Mouse (Mus musculus): ENCODE data around the gene P2ry2. TPM values are rescaled to one million over a fixed set of nuclear protein-coding genes. Genes with fewer than 3 reads are reported as not detected.

The P2ry2 gene
- total and polyA plus RNA-seq, 3 experiments, result 0.87 to 1.7 (median 1.4) TPM

DNA sequence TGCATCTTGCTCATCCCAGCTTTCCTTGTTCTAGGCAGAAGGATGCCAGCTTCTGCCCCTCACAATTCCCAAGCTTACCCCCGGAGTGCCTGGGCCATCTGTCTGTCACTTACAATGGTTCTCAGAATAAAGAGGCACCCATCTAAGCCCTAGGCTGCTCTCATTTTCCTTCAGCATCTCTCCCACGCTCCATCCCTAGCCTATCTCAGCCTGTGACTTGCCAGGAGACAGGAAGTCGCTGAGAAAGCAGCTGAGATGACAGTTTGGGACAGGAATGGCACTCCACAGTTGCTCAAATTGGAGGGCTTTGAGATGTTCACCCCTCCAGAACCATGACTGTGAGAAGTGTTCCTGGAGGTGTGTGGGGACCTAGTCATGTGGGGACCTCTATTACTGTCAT lies 39.8 kb downstream of the P2ry2 start:
- Histone ChIP-seq H3K4me2 (ENCODE audit: insufficient read depth, low read depth, poor library complexity, severe bottlenecking) (no peak overlapping the region), H3K27me3 (replicated peaks) (peaks cover 21% of the 10 kb centered on the region), H3K9ac (ENCODE audit: insufficient read depth, low read depth) (no peak overlapping the region), H3K36me3 (replicated peaks in 1 of 2; ENCODE audit: control insufficient read depth in 1 of 2, insufficient read depth in 1 of 2, low read length in 1 of 2) (no peaks in the 10 kb centered on the region), H3K4me1 (ENCODE audit: control insufficient read depth in 1 of 2, insufficient read depth in 2 of 2) (no peaks in the 10 kb centered on the region), H3K27ac (ENCODE audit: insufficient read depth, low read depth) (no peak overlapping the region), H3K79me2 (replicated peaks; ENCODE audit: control insufficient read depth, extremely low read depth, insufficient read depth, poor library complexity, severe bottlenecking) (no peaks in the 10 kb centered on the region), H3K4me3 (replicated peaks in 1 of 3; ENCODE audit: low read depth in 2 of 3, low read length in 2 of 3, poor library complexity in 1 of 3) (no peak overlapping the region), H3K9me3 (replicated peaks; ENCODE audit: low read length) (no peaks in the 10 kb centered on the region)
- TF ChIP-seq ZKSCAN1 (IDR thresholded peaks at IDR 0.05; ENCODE audit: borderline replicate concordance, low read depth, low read length), result no peak
- no peak for TF ChIP-seq POLR2A (IDR thresholded peaks at IDR 0.05; ENCODE audit: low read depth, low read length)
- no peak for TF ChIP-seq MYC (IDR thresholded peaks at IDR 0.05; ENCODE audit: low read depth, low read length)
- TF ChIP-seq HCFC1 (IDR thresholded peaks at IDR 0.05; ENCODE audit: low read depth, low read length), result no peak
- no peak for TF ChIP-seq EP300 (IDR thresholded peaks at IDR 0.05; ENCODE audit: low read length)
- TF ChIP-seq UBTF (IDR thresholded peaks at IDR 0.05; ENCODE audit: low read depth, low read length), result no peak
- TF ChIP-seq CHD1 (IDR thresholded peaks at IDR 0.05; ENCODE audit: low read depth, low read length), result no peak
- TF ChIP-seq KAT2A (IDR thresholded peaks at IDR 0.05; ENCODE audit: insufficient replicate concordance, low read length), result no peak
- TF ChIP-seq RCOR1 (conservative IDR thresholded peaks at IDR 0.05; ENCODE audit: low read depth, low read length), result no peak
- no peak for TF ChIP-seq NELFE (IDR thresholded peaks at IDR 0.05; ENCODE audit: low read depth, low read length)
- TF ChIP-seq JUND (conservative IDR thresholded peaks at IDR 0.05; ENCODE audit: low read depth, low read length), result no peak
- TF ChIP-seq JUN (IDR thresholded peaks at IDR 0.05; ENCODE audit: insufficient read depth, low read depth, low read length), result no peak
- no peak for TF ChIP-seq PAX5 (IDR thresholded peaks at IDR 0.05; ENCODE audit: low read length)
- no peak for TF ChIP-seq TCF12 (IDR thresholded peaks at IDR 0.05; ENCODE audit: low read depth, low read length)
- no peak for TF ChIP-seq IRF4 (IDR thresholded peaks at IDR 0.05; ENCODE audit: low read depth, low read length)
- no peak for TF ChIP-seq ZNF384 (IDR thresholded peaks at IDR 0.05; ENCODE audit: low read depth, low read length)
- TF ChIP-seq BHLHE40 (IDR thresholded peaks at IDR 0.05; ENCODE audit: low read depth, low read length), result no peak
- dilution Hi-C loops (cut with MboI; ENCODE audit: extremely low pct_ligation_motif_present, extremely low pct_unique_long_range_greater_than_20kb, low sequenced_read_pairs), result no loop called here
- no peak for DNase-seq (ENCODE audit: extremely low read depth)
- in situ Hi-C loops (cut with MboI; ENCODE audit: low pct_ligation_motif_present, low pct_unique_long_range_greater_than_20kb, low sequenced_read_pairs), result loop anchor here (10.0 kb wide), 1 partner anchor 402 kb away; no protein-coding TSS in a partner anchor

- Histone ChIP-seq H3K36me3 (replicated peaks in 1 of 2; ENCODE audit: control insufficient read depth in 1 of 2, insufficient read depth in 1 of 2, low read length in 1 of 2) (no peaks in the 10 kb centered on the region), H3K9me3 (replicated peaks; ENCODE audit: low read length) (no peaks in the 10 kb centered on the region), H3K27ac (ENCODE audit: insufficient read depth, low read depth) (no peak overlapping the region), H3K4me1 (ENCODE audit: control insufficient read depth in 1 of 2, insufficient read depth in 2 of 2) (peaks cover 10 to 14% of the 10 kb centered on the region in 2 experiments), H3K4me3 (replicated peaks in 1 of 3; ENCODE audit: low read depth in 2 of 3, low read length in 2 of 3, poor library complexity in 1 of 3) (no peak overlapping the region), H3K4me2 (ENCODE audit: insufficient read depth, low read depth, poor library complexity, severe bottlenecking) (no peak overlapping the region), H3K79me2 (replicated peaks; ENCODE audit: control insufficient read depth, extremely low read depth, insufficient read depth, poor library complexity, severe bottlenecking) (no peaks in the 10 kb centered on the region), H3K9ac (ENCODE audit: insufficient read depth, low read depth) (no peak overlapping the region), H3K27me3 (replicated peaks) (peaks cover 21% of the 10 kb centered on the region)
- dilution Hi-C loops (cut with MboI; ENCODE audit: extremely low pct_ligation_motif_present, extremely low pct_unique_long_range_greater_than_20kb, low sequenced_read_pairs) (no loop called here), in situ Hi-C loops (cut with MboI; ENCODE audit: low pct_ligation_motif_present, low pct_unique_long_range_greater_than_20kb, low sequenced_read_pairs) (no loop called here)
- no peak for TF ChIP-seq CHD1 (IDR thresholded peaks at IDR 0.05; ENCODE audit: low read depth, low read length)
- TF ChIP-seq SIN3A (IDR thresholded peaks at IDR 0.05; ENCODE audit: low read length), result no peak
- no peak for TF ChIP-seq SMC3 (IDR thresholded peaks at IDR 0.05; ENCODE audit: low read depth, low read length)
- TF ChIP-seq JUND (conservative IDR thresholded peaks at IDR 0.05; ENCODE audit: low read depth, low read length), result no peak
- DNase-seq (ENCODE audit: extremely low read depth), result no peak
Measured at GRCm38 (mm10) chr7:100968874-100969659, 43.6 kb downstream of the P2ry2 start.
